Mouse (Mus musculus) limb, embryonic 13.5 days (tissue): ENCODE data around the gene D17H6S53E. TPM values are rescaled to one million over a fixed set of nuclear protein-coding genes. Genes with fewer than 3 reads are reported as not detected.
A peak's percentile ranks its signal among the peaks of the same experiment; 100 is the strongest.

Experiments used
- ATAC-seq: fragments of 200-750 bp; cut with Nextera tagmentation; 2 replicates; pipeline ENCODE4 v1.8.0; 2017; ENCODE audit warnings: low read depth, moderate number of reproducible peaks, moderate TSS enrichment; ENCODE audit not compliant: low FRiP score
- H3K27ac ChIP-seq: fragments of 300-500 bp; sonication (generic); 2 replicates; pipeline ENCODE4 v1.5.1; 2015; ENCODE audit warnings: inconsistent platforms, mild to moderate bottlenecking, moderate library complexity
- H3K27me3 ChIP-seq: fragments of 300-500 bp; sonication (generic); 2 replicates; pipeline ENCODE4 v1.6.1; 2015; ENCODE audit warnings: mild to moderate bottlenecking, inconsistent platforms
- H3K36me3 ChIP-seq: fragments of 300-500 bp; sonication (generic); 2 replicates; pipeline ENCODE4 v1.6.1; 2015; ENCODE audit warnings: inconsistent platforms, mild to moderate bottlenecking, moderate library complexity
- H3K4me1 ChIP-seq: fragments of 300-500 bp; sonication (generic); 2 replicates; pipeline ENCODE4 v1.6.1; 2015; ENCODE audit warnings: inconsistent platforms
- H3K4me2 ChIP-seq: fragments of 300-500 bp; sonication (generic); replicated peaks from 2 replicates; pipeline ENCODE4 v1.6.1; 2015; ENCODE audit warnings: inconsistent platforms, mild to moderate bottlenecking, moderate library complexity
- H3K4me3 ChIP-seq: fragments of 300-500 bp; sonication (generic); 2 replicates; pipeline ENCODE4 v1.5.1; 2015; ENCODE audit warnings: moderate library complexity, mild to moderate bottlenecking, inconsistent platforms
- H3K9ac ChIP-seq: fragments of 300-500 bp; sonication (generic); 2 replicates; pipeline ENCODE4 v1.6.1; 2015; ENCODE audit warnings: mild to moderate bottlenecking, inconsistent platforms
- H3K9me3 ChIP-seq: fragments of 300-500 bp; sonication (generic); 2 replicates; pipeline ENCODE4 v1.6.1; 2016; ENCODE audit warnings: inconsistent platforms
- WGBS: fragments of 180-500 bp; shearing (Covaris S2); methylation state at CpG from one replicate; pipeline ENCODE4 v1.1.7; 2015; 5-methylcytosine and 5-hydroxymethylcytosine counted together
- polyA plus RNA-seq: library from polyadenylated mRNA; unstranded; fragments of >200 nt; fragmentation: Nextera tagmentation; extraction: Ambion mirVana; gene quantifications from 2 replicates; pipeline ENCODE4 v1.2.1, GENCODE M21; 2015

Gene D17H6S53E
- polyA plus RNA-seq, result 11.7 and 13.4 TPM in 2 replicates

DNA sequence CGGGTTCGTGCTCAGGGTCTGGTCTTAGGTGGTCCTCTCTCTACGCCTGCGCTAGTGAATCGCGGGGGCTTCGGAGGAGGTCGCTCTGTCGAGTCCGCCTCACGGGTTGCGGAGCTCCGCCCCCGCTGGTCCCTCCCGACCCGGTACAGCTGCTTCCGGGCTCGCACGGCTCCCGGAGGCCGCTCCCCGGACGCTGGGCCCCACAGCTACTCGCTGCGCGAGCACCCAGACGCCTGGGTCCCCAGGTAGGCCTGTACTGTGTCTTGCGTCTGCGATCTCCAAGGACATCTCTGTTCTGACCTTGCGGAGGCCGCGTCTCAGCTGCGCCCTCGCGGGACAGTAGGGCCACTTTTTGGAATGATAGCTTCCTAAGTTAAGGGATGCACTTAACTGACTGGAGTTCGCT is at the start of gene D17H6S53E:
Gene D17H6S53E, plus strand, starts transcription at position 168 of the 406 bp plus-strand sequence.
- H3K4me1 ChIP-seq, result peaks cover 34% of the 10 kb centered on the region
- peak within 1 kb of the TSS; percentile 88 for H3K9ac ChIP-seq
- H3K4me2 ChIP-seq, result peak within 1 kb of the TSS; percentile 81
- no peaks in the 10 kb centered on the region for H3K27me3 ChIP-seq
- H3K36me3 ChIP-seq, result peaks cover 39% of the 10 kb centered on the region
- H3K4me3 ChIP-seq, result peak within 1 kb of the TSS; percentile 76
- H3K27ac ChIP-seq, result peak within 1 kb of the TSS; percentile 88
- ATAC-seq, result peak; percentile 41; the same call in 1 of the 2 replicates
- under 1% methylated on average over 30 of the region's 36 CpGs for WGBS
- no peaks in the 10 kb centered on the region for H3K9me3 ChIP-seq

DNA sequence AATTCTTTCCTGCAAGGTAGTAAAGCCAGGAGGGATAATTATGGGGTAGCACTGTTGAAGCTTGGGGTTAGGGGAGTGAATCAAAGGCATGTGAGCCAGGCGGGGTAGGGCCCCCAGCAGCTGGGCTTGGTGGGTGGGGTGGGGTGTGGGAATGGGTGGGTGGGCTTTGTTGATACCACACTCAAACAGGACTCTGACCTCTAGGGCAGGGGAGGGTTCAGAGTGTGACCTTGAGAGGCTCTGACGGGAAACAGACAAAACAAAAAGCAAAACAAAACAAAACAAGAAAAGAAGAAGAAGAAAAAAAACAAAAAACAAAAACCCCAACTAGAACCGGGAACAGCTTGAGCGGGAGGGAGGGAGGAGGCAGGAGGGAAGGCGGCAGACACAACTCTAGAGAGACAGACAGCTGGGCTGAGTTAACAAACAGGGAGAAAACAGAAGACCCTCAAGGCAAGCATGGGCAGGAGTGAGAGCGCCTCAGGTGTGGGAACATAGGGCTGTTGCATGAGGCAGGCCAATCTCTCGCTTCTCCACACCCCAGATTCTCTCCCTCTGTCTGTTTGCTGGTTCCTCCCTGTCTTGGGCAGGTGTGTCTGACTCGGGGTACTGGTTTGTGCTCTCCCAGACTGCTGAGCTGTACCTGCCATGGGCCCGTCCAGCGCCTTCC is 49.5 kb upstream of the D17H6S53E start, which contains the start of gene Ly6g6e:
Gene Ly6g6e, plus strand, starts transcription at position 396 of the 670 bp plus-strand sequence.
- 19% methylated on average over 10 of the region's 10 CpGs for WGBS
- Histone ChIP-seq H3K9ac (peak within 1 kb of the TSS; percentile 43; the same call in 1 of the 2 replicates), H3K27me3 (peaks cover 11% of the 10 kb centered on the region; the same call in 1 of the 2 replicates), H3K9me3 (no peaks in the 10 kb centered on the region; the same call in 1 of the 2 replicates), H3K4me3 (no peak within 1 kb of the TSS), H3K36me3 (no peaks in the 10 kb centered on the region), H3K27ac (no peak within 1 kb of the TSS), H3K4me2 (peak within 1 kb of the TSS; percentile 41), H3K4me1 (peaks cover 26% of the 10 kb centered on the region)
- no peak for ATAC-seq

DNA sequence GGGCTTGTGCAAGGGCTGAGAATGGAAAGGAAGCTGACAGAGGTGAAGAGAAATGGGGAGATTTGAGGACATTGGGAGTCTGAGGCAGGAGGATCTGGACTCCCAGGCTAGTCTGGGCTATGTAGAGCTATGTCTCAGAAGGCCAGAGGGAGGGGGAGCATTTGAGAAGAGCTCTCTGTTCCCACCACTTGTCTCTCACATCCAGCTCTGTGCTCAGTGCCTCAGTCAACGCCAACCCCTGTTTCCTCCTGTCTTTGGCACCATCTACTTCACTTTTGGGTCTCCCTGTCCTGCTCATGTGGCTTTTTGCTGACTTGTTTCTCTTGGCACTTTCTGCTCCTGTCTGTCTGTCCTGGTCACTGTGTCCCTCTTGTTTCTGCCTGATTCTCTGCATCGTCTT is 48.9 kb upstream of the D17H6S53E start:
- Histone ChIP-seq H3K27ac (no peak overlapping the region), H3K9me3 (no peaks in the 10 kb centered on the region; the same call in 1 of the 2 replicates), H3K4me3 (no peak overlapping the region), H3K4me2 (peak overlapping the region; percentile 41), H3K9ac (no peak overlapping the region), H3K27me3 (peaks cover 11% of the 10 kb centered on the region; the same call in 1 of the 2 replicates), H3K36me3 (no peaks in the 10 kb centered on the region), H3K4me1 (peaks cover 26% of the 10 kb centered on the region)
- ATAC-seq, result no peak
- 29% methylated on average over 2 of the region's 2 CpGs for WGBS

DNA sequence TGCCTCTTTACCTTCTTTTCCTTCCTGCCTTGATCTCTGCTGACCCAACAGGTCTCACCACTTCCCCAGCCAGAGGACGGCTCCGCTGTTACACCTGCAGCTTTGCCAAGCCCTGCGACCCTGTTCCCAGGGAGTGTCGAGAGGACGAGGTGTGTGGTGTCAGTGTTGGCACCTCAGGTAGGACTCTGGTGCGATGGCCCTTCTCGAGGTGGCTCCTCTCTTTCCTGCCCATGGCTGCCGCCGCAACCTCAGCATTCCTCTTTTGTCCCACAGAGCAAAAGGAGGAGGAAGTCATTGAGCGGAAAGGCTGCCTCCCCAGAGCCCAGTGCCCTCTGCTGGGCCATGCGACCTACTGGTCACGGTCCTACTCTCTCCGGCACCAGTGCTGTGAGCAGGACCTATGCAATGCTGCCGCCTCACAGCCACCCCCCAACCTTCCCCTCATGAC is 48.4 kb upstream of the D17H6S53E start, which contains the start of gene Ly6g6d:
Gene Ly6g6d, minus strand, starts transcription at position 280 of the 448 bp plus-strand sequence.
- peak within 1 kb of the TSS; percentile 41 for H3K4me2 ChIP-seq
- WGBS, result 15% methylated on average over 14 of the region's 14 CpGs

DNA sequence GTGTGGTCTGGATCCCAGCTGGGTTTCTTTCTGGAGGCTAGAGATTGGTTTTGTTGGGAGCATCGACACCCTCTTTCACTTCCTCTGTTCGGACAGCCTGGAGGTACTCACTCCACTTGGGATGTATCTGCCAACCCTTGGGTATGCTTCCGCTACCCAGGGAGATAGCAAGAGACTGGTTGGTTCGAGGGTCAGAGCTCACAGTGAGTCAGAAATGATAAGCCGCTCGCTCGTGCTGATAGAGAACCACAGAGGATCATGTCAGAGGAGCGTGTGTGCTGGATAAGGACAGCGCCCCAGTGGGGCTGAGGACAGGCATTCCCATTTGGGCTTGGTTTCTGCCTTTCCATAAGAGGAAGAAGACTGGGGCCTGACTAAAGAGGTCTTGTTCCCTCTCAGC is 46.4 kb upstream of the D17H6S53E start:
- Histone ChIP-seq H3K36me3 (no peaks in the 10 kb centered on the region), H3K27ac (no peak overlapping the region), H3K4me3 (no peak overlapping the region), H3K27me3 (peaks cover 11% of the 10 kb centered on the region; the same call in 1 of the 2 replicates), H3K9me3 (no peaks in the 10 kb centered on the region; the same call in 1 of the 2 replicates), H3K9ac (0 out of 2 replicates have a peak overlapping the region, but pooled peaks have one; percentile 4), H3K4me2 (no peak overlapping the region), H3K4me1 (peaks cover 18% of the 10 kb centered on the region)
- 74% methylated on average over 9 of the region's 9 CpGs for WGBS
- ATAC-seq, result no peak

More for the DNA sequence above, 48.4 kb upstream of the D17H6S53E start, which contains the start of gene Ly6g6d:
- Histone ChIP-seq H3K27me3 (peaks cover 11% of the 10 kb centered on the region; the same call in 1 of the 2 replicates), H3K4me3 (no peak within 1 kb of the TSS), H3K9me3 (no peaks in the 10 kb centered on the region; the same call in 1 of the 2 replicates), H3K27ac (no peak within 1 kb of the TSS), H3K36me3 (no peaks in the 10 kb centered on the region), H3K4me1 (peaks cover 26% of the 10 kb centered on the region), H3K9ac (peak within 1 kb of the TSS; percentile 43; the same call in 1 of the 2 replicates)
- ATAC-seq, result no peak

DNA sequence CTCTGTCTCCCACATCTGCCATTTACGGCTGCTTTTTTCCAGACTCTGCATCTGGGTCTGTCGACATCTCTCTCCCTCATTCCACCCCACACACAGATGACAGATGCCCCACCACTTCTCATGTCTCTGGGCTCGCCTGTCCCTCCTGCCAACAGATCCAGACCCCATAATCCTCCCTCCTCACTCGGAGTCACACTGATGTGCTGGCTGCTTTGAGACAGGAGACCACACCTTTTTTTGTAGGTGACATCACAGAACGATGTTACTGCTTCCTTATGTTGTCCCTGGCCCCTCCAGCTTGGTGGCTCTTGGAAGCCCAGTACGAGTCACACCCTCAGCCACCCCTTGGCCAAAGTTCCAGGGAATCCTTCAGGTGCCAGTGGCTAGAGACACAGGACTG is 45.9 kb upstream of the D17H6S53E start:
- Histone ChIP-seq H3K4me2 (no peak overlapping the region), H3K9me3 (no peaks in the 10 kb centered on the region; the same call in 1 of the 2 replicates), H3K9ac (0 out of 2 replicates have a peak overlapping the region, but pooled peaks have one; percentile 4), H3K27me3 (peaks cover 11% of the 10 kb centered on the region; the same call in 1 of the 2 replicates), H3K4me3 (no peak overlapping the region), H3K36me3 (no peaks in the 10 kb centered on the region), H3K27ac (no peak overlapping the region), H3K4me1 (peaks cover 18% of the 10 kb centered on the region)
- WGBS, result 39% methylated on average over 6 of the region's 6 CpGs
- ATAC-seq, result no peak

DNA sequence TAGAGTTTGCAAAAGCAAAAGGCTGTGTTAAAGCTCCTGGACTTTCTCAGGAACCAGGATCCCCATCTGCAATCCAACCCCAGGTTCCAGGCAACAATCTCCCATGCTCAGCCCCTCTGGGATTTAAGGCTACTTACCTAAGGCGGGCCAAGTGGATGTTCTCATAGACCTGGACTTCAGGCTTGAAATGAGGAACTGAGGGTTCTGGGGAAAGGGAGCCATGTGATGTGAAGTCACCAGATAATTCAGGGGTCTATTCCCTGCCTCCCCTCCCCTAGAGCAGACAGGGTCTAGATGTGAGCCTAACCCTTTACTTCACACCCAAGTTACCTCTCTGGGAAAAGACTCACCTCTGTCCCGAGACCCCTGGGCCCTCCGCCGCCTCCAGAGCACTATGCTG is 45.5 kb upstream of the D17H6S53E start:
- Histone ChIP-seq H3K36me3 (no peaks in the 10 kb centered on the region), H3K4me3 (no peak overlapping the region), H3K4me1 (peaks cover 18% of the 10 kb centered on the region), H3K27ac (no peak overlapping the region), H3K27me3 (peaks cover 11% of the 10 kb centered on the region; the same call in 1 of the 2 replicates), H3K9ac (no peak overlapping the region), H3K9me3 (no peaks in the 10 kb centered on the region; the same call in 1 of the 2 replicates), H3K4me2 (no peak overlapping the region)
- ATAC-seq, result no peak
- WGBS, result 87% methylated on average over 4 of the region's 4 CpGs

DNA sequence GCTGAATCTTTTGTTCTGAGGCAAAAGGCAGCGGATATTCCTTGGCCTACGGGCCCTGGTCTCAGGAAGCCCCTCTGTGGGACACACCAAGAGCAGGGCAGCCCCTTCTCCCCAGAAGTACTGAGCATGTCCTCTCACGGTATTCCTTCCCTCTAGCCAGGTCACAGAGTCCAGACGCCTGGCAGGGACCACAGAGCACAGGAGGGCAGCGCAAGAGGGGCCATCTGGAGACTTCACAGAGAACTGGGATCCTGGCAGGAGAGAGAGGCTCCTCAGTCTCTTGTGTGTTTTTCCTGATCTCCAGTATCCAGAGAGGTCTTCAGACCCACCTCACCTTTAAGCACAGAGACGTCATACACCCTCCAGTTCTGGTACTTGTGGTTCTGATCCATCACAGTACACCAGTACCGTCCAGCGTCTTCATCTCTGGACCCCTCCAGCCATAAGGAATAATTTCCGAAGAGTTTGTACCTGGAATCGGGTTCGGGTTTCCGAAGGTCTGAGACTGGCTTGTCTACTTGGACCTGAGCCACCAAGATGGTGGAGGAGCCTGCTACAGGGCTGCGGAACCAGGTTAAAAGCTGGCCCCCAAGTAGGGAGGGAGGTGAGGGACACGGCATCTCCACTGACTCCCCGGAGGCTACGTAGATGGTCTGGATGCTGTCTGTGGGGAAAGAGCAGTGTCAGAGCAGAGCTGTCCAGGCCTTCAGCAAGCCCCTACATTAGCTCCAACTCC is 43.2 kb upstream of the D17H6S53E start:
- Histone ChIP-seq H3K4me1 (0 out of 2 replicates have a peak, but pooled peaks cover 1% of the 10 kb centered on the region), H3K27ac (no peak overlapping the region), H3K4me3 (no peak overlapping the region), H3K9me3 (no peaks in the 10 kb centered on the region), H3K4me2 (no peak overlapping the region), H3K27me3 (0 out of 2 replicates have a peak, but pooled peaks cover 5% of the 10 kb centered on the region), H3K9ac (no peak overlapping the region), H3K36me3 (no peaks in the 10 kb centered on the region)
- WGBS, result 80% methylated on average over 16 of the region's 16 CpGs
- ATAC-seq, result no peak

DNA sequence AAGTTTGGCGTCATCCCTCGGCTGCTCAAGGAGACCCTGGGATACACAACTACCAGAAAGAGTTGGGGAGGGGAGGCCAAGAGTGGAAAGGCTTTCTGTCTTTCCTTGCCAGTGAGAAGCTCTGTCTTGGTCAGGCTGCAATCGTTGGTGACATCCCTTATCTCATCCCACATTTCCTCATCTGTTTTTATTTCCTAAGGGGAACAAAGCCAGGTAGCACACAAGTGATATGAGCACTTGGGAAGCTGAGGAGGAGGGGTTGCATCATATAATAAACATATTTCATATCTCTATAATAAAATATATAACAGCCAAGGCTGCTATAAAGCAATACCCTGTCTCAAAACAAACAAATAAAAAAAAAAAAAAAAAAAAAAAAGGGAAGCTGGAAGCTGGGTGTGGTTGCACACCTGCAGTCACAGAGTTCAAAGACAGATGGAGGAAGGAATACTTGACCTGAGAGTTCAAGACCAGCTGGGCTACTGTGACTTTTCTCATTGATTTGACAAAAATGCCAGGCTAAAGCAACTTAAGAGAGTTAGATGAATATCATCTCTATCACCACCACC is 42.2 kb upstream of the D17H6S53E start:
- 68% methylated on average over 3 of the region's 3 CpGs for WGBS

DNA sequence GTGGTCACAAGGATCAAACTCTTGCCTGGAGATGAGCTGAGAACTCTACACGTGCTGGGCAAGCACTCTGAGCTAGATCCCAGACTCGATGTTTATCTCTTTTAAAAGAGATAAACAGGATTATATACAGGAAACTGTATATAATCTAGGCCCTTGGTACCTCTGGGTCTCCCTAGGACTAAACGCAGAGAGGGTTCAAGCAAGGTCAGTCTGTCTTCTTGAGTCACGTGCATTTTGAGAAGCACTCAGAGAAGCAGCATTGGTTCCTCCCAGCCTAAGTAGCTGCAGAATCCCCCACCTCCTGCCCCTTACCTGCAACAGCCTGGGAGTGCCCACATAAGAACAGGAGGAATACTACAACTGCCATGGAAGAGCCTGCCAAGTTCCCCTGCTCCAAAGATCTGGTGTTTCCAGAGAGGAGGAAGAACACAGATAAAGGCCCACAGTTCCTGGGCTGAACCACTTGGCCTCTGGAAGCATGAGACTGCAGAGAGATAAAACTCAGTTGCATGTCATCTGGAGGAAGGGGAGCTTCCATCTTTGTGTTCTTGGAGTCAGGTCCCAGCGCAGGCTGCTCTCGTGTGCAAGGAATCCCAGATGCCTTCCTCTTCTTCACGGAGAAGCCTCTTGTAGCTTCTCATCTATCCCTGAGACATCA is 40.8 kb upstream of the D17H6S53E start, which contains the start of gene Ly6g6f:
Gene Ly6g6f, minus strand, starts transcription at position 403 of the 658 bp plus-strand sequence.
- Histone ChIP-seq H3K9ac (peak within 1 kb of the TSS; percentile 43; the same call in 1 of the 2 replicates), H3K4me3 (no peak within 1 kb of the TSS)

More for the DNA sequence above, 42.2 kb upstream of the D17H6S53E start:
- H3K27me3 ChIP-seq, result 0 out of 2 replicates have a peak, but pooled peaks cover 1% of the 10 kb centered on the region
- H3K9ac ChIP-seq, result no peak overlapping the region
- ATAC-seq, result no peak
- no peaks in the 10 kb centered on the region for H3K36me3 ChIP-seq
- H3K27ac ChIP-seq, result no peak overlapping the region
- no peak overlapping the region for H3K4me2 ChIP-seq
- no peaks in the 10 kb centered on the region for H3K9me3 ChIP-seq
- no peaks in the 10 kb centered on the region for H3K4me1 ChIP-seq
- no peak overlapping the region for H3K4me3 ChIP-seq

DNA sequence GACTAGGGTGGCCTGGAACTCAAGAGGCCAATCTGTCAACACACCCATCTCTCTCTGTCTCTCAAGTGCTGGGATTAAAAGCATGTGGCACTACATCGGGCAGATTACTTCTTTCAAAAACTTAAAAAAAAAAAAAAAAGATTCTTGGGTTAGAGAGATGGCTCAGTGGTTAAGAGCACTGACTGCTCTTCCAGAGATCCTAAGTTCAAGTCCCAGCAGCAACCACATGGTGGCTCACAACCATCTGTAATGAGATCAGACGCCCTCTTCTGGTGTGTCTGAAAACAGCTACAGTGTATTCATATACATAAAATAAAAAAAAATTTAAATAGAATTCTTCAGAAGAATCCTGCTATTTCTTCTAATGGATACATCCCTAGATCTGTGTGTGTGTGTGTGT is 38.0 kb upstream of the D17H6S53E start:
- H3K4me1 ChIP-seq, result peaks cover 9% of the 10 kb centered on the region
- H3K36me3 ChIP-seq, result peaks cover 22% of the 10 kb centered on the region
- no peak overlapping the region for H3K9ac ChIP-seq
- H3K4me2 ChIP-seq, result no peak overlapping the region
- no peak for ATAC-seq
- no peaks in the 10 kb centered on the region for H3K27me3 ChIP-seq
- H3K9me3 ChIP-seq, result no peaks in the 10 kb centered on the region
- 42% methylated on average over 2 of the region's 2 CpGs for WGBS
- no peak overlapping the region for H3K27ac ChIP-seq
- H3K4me3 ChIP-seq, result no peak overlapping the region

More for the DNA sequence above, 40.8 kb upstream of the D17H6S53E start, which contains the start of gene Ly6g6f:
- Histone ChIP-seq H3K36me3 (no peaks in the 10 kb centered on the region; the same call in 1 of the 2 replicates), H3K4me1 (peaks cover 5% of the 10 kb centered on the region), H3K9me3 (no peaks in the 10 kb centered on the region), H3K4me2 (no peak within 1 kb of the TSS), H3K27me3 (no peaks in the 10 kb centered on the region), H3K27ac (no peak within 1 kb of the TSS)
- no peak for ATAC-seq
- WGBS, result 77% methylated on average over 7 of the region's 7 CpGs
